Mouse (Mus musculus) forebrain, embryonic 10.5 days (tissue): Measurements from ENCODE around the gene Lbr. TPM values are rescaled to one million over a fixed set of nuclear protein-coding genes. Genes with fewer than 3 reads are reported as not detected.

Source experiments
- DNase-seq: peaks from one replicate; pipeline ENCODE4 v3.0.0-alpha.2; 2017; ENCODE audit warnings: low spot score; ENCODE audit errors: extremely low spot score
- H3K27ac ChIP-seq: fragments of 300-500 bp; sonication (generic); 2 replicates; pipeline ENCODE4 v1.5.1; 2016; ENCODE audit warnings: mild to moderate bottlenecking
- H3K27me3 ChIP-seq: fragments of 300-500 bp; sonication (generic); 2 replicates; pipeline ENCODE4 v1.6.1; 2016; ENCODE audit warnings: mild to moderate bottlenecking; ENCODE audit not compliant: poor library complexity, severe bottlenecking
- H3K36me3 ChIP-seq: fragments of 300-500 bp; sonication (generic); replicated peaks from 2 replicates; pipeline ENCODE4 v1.6.1; 2016; ENCODE audit warnings: mild to moderate bottlenecking, moderate library complexity
- H3K4me1 ChIP-seq: fragments of 300-500 bp; sonication (generic); 2 replicates; pipeline ENCODE4 v1.6.1; 2016
- H3K4me3 ChIP-seq: fragments of 300-500 bp; sonication (generic); 2 replicates; pipeline ENCODE4 v1.5.1; 2016; ENCODE audit warnings: mild to moderate bottlenecking, moderate library complexity
- H3K9me3 ChIP-seq: fragments of 300-500 bp; sonication (generic); 2 replicates; pipeline ENCODE4 v1.6.1; 2016; ENCODE audit warnings: mild to moderate bottlenecking, moderate library complexity
- WGBS: fragments of 180-500 bp; shearing (Covaris S2); methylation state at CpG from one replicate; pipeline ENCODE4 v1.1.7; 2016; 5-methylcytosine and 5-hydroxymethylcytosine counted together
- polyA plus RNA-seq: library from polyadenylated mRNA; unstranded; fragments of >200 nt; fragmentation: Nextera tagmentation; extraction: Ambion mirVana; gene quantifications from 2 replicates; pipeline ENCODE4 v1.2.1, GENCODE M21; 2016

The Lbr gene
- 212 and 221 TPM in 2 replicates for polyA plus RNA-seq

DNA sequence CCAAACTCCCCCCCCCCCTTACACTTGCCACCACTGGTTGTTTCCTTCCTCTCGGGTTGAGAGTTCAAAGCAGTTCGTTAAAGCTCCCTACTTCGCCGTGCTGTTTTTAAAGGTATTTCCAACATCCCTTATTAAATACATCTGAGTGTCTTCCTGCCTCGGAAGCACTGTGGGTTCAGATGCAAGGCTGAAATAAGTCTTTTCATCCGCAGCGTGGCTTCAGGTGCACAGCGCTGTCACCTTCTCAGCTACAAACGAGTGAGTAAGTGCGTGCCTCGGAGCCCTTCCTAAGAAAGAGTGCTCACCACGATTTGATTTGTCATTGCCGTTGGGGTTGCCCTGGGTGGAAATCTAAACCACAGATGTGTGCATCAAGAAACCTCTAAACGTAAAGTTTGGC is at the start of gene Lbr:
Lbr (minus strand) TSS at position 266 of the 400 bp plus-strand sequence.
- DNase-seq, result peak; percentile 36

DNA sequence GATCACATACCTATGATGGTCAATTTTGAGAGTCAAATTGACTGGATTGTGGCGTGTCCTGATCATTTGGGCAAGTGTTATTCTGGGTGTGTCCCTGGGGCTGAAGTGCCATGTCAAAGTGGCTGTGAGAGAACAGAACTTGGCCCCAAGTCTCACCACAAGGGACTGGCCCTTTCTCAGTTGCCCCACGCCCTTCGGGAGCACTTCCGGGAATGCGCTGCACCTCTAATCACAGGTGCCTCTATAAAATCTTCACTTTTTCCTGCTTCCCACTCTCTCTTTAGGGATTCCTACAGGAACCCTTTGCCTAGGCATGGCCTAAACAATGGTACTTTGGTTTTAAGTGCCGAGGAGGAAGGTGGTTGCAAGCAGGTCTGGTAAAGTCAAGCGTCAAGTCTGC is 46.8 kb upstream of the Lbr start:
- Histone ChIP-seq H3K4me1 (peaks cover 4% of the 10 kb centered on the region), H3K27ac (no peak overlapping the region), H3K4me3 (no peak overlapping the region), H3K36me3 (no peaks in the 10 kb centered on the region), H3K27me3 (no peaks in the 10 kb centered on the region), H3K9me3 (no peaks in the 10 kb centered on the region)
- no peak for DNase-seq
- WGBS, result 94% methylated on average over 7 of the region's 7 CpGs

More for the DNA sequence above, at the start of gene Lbr:
- Histone ChIP-seq H3K36me3 (peaks cover 14% of the 10 kb centered on the region), H3K4me3 (peak within 1 kb of the TSS; percentile 98), H3K27ac (peak within 1 kb of the TSS; percentile 99), H3K9me3 (no peaks in the 10 kb centered on the region), H3K27me3 (no peaks in the 10 kb centered on the region), H3K4me1 (peaks cover 56% of the 10 kb centered on the region)
- under 1% methylated on average over 14 of the region's 14 CpGs for whole genome bisulfite sequencing

DNA sequence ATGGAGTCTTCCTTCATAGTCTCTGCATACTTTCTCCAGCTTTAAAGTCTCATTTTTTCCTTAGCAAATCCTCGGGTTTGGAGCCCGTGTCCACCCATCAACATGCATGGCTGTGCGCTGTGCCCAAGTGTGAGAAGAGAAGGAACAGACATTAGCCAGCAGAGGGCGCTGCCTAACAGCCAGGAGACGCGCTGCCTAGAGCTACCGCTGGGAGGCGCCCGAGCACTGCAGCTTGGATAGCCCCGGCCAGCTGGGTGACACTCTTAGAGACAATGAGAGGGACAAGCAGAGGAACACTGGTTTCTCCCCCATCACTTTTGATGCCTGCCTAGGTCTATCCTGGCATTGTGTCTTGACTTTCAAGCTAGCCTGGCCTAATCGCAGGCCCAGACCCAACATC is 46.0 kb upstream of the Lbr start:
- H3K27ac ChIP-seq, result peak overlapping the region; percentile 73
- H3K9me3 ChIP-seq, result no peaks in the 10 kb centered on the region
- no peaks in the 10 kb centered on the region for H3K36me3 ChIP-seq
- peak; percentile 90 for DNase-seq
- H3K27me3 ChIP-seq, result no peaks in the 10 kb centered on the region
- peaks cover 4% of the 10 kb centered on the region for H3K4me1 ChIP-seq
- WGBS, result 8% methylated on average over 11 of the region's 11 CpGs
- H3K4me3 ChIP-seq, result no peak overlapping the region

DNA sequence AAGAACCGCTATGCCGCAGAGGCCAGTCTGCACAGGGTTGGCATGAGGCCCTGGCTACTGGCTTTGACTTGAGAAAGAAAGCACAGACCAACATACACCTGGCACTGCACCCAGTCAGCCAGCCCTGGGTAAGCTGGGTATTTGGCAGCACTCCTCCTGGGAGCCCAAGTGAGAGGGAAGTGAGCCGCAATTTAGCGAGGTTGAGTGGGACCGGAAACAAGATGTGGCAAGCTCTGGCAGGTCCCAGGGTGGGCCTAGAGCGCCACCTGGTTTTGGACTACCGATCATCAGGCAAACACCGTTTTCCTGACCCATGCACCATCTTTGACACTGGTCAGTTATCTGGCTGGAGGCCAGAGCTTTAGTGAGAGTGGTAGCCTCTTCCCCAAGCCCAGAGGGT is 38.7 kb upstream of the Lbr start:
- DNase-seq, result peak; percentile 50
- Histone ChIP-seq H3K36me3 (no peaks in the 10 kb centered on the region), H3K4me3 (0 out of 2 replicates have a peak overlapping the region, but pooled peaks have one; percentile 14), H3K27me3 (no peaks in the 10 kb centered on the region), H3K4me1 (peaks cover 15% of the 10 kb centered on the region), H3K9me3 (no peaks in the 10 kb centered on the region), H3K27ac (0 out of 2 replicates have a peak overlapping the region, but pooled peaks have one; percentile 40)
- 32% methylated on average over 8 of the region's 8 CpGs for WGBS

DNA sequence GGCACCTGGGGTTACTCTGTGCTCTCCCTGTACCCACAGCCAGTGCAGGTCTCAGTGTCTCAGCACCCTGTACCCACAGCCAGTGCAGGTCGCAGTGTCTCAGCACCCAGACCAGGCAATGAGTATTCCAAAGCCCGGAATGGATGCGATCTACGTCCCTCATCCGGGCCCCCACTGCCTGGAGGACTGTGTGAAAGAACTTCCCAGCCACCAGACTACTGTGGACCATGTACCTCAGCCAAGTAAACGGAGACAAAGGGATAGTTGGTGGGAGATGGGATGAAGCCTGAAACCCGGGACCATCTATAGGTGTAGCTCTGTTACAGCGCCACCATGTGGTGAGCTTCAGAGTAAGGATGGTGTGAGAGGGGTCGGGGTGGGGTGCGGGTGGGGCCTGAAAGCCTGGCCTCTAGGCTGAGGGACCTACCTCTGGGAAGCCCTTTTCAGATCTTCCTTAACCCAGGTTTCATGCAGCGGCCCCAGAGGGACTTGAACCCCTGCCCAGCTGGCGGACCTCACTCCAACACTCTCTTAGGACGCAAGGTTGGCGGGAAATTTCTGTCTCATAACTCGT is 38.0 kb upstream of the Lbr start:
- peaks cover 15% of the 10 kb centered on the region for H3K4me1 ChIP-seq
- H3K27me3 ChIP-seq, result no peaks in the 10 kb centered on the region
- H3K4me3 ChIP-seq, result no peak overlapping the region
- 54% methylated on average over 15 of the region's 15 CpGs for WGBS
- no peaks in the 10 kb centered on the region for H3K9me3 ChIP-seq
- no peak for DNase-seq
- 0 out of 2 replicates have a peak overlapping the region, but pooled peaks have one; percentile 40 for H3K27ac ChIP-seq
- H3K36me3 ChIP-seq, result no peaks in the 10 kb centered on the region

DNA sequence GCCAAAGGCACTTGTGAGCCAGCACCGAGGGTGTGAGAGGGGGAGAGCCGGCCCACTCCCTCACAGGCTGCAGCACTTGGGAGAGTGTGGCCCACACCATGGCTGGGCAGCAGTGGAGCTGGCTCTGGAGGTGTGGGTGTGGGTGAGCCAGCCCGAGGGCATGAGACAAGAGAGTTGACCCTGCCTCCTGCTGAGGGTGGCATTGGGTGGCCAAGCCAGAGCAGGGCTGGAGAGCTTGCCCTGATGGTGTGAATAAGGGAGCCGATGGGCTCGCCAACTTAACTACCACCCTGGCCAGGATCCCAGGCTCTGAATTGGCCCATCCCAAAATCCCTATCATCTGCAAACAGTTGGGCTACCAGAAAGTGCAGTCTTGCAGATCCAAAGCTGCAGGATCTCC is 35.6 kb upstream of the Lbr start:
- no peak for DNase-seq
- Histone ChIP-seq H3K27me3 (no peaks in the 10 kb centered on the region), H3K36me3 (no peaks in the 10 kb centered on the region), H3K4me1 (peaks cover 15% of the 10 kb centered on the region), H3K9me3 (no peaks in the 10 kb centered on the region), H3K27ac (no peak overlapping the region), H3K4me3 (no peak overlapping the region)
- WGBS, result 81% methylated on average over 5 of the region's 5 CpGs

DNA sequence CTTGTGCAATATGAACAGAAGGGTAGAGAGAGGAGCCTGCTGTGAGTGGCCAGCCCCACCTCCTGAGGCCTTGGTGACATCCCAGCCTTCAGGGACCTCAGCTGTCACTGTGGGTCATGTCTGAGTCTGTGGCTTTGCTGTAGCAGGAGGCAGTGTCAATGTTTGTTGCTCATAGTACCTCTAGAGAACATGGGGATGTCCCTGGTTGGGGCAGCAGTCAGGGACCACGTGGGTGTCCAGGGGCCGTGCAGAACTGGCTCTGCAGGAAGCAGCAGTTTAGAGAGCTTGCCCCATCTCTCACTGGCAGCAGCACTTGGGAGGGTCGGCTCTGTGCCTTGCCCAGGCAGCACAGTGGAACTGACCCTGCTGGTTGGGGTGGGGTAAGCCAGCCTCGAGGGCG is 34.2 kb upstream of the Lbr start:
- Histone ChIP-seq H3K9me3 (no peaks in the 10 kb centered on the region), H3K36me3 (no peaks in the 10 kb centered on the region), H3K27me3 (no peaks in the 10 kb centered on the region), H3K4me1 (peaks cover 15% of the 10 kb centered on the region), H3K27ac (no peak overlapping the region), H3K4me3 (no peak overlapping the region)
- DNase-seq, result no peak
- WGBS, result 53% methylated on average over 5 of the region's 5 CpGs

DNA sequence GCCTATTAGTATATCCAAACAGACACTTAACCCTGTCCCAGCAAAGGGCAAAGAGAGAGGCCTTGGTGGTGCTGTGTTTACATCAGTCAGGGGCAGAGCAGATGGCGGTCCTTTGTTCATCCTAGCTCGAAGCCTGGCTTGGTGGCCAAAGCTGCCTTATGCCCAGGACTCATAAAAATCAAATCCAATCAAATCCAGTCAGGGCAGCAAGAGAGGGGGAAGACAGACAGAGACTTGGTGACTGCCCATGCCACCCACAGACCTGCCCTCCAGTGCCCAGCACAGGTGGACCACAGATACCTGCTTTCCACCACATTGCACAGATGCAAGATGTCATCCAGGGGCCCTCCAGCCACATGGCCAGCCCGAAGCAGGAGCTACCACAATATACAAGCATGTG is 33.8 kb upstream of the Lbr start:
- no peaks in the 10 kb centered on the region for H3K9me3 ChIP-seq
- WGBS, result 84% methylated on average over 3 of the region's 3 CpGs
- DNase-seq, result no peak
- no peak overlapping the region for H3K27ac ChIP-seq
- H3K4me1 ChIP-seq, result peaks cover 11% of the 10 kb centered on the region
- H3K4me3 ChIP-seq, result no peak overlapping the region
- no peaks in the 10 kb centered on the region for H3K36me3 ChIP-seq
- no peaks in the 10 kb centered on the region for H3K27me3 ChIP-seq

- no peaks in the 10 kb centered on the region for H3K27me3 ChIP-seq
- H3K9me3 ChIP-seq, result no peaks in the 10 kb centered on the region
- no peaks in the 10 kb centered on the region for H3K36me3 ChIP-seq
- DNase-seq, result no peak
- no peaks in the 10 kb centered on the region for H3K4me1 ChIP-seq
- WGBS, result 90% methylated on average over 9 of the region's 9 CpGs
- H3K4me3 ChIP-seq, result no peak overlapping the region
- H3K27ac ChIP-seq, result no peak overlapping the region
These were observed 30.5 kb upstream of the Lbr start for GRCm38 (mm10) chr1:181873086-181873920.

GRCm38 (mm10) chr1:181872639-181873038 is 29.8 kb upstream of the Lbr start:
- 0 out of 2 replicates have a peak, but pooled peaks cover 2% of the 10 kb centered on the region for H3K9me3 ChIP-seq
- no peak overlapping the region for H3K4me3 ChIP-seq
- no peaks in the 10 kb centered on the region for H3K27me3 ChIP-seq
- WGBS, result 88% methylated on average over 3 of the region's 3 CpGs
- no peaks in the 10 kb centered on the region for H3K36me3 ChIP-seq
- no peak for DNase-seq
- no peaks in the 10 kb centered on the region for H3K4me1 ChIP-seq
- no peak overlapping the region for H3K27ac ChIP-seq

DNA sequence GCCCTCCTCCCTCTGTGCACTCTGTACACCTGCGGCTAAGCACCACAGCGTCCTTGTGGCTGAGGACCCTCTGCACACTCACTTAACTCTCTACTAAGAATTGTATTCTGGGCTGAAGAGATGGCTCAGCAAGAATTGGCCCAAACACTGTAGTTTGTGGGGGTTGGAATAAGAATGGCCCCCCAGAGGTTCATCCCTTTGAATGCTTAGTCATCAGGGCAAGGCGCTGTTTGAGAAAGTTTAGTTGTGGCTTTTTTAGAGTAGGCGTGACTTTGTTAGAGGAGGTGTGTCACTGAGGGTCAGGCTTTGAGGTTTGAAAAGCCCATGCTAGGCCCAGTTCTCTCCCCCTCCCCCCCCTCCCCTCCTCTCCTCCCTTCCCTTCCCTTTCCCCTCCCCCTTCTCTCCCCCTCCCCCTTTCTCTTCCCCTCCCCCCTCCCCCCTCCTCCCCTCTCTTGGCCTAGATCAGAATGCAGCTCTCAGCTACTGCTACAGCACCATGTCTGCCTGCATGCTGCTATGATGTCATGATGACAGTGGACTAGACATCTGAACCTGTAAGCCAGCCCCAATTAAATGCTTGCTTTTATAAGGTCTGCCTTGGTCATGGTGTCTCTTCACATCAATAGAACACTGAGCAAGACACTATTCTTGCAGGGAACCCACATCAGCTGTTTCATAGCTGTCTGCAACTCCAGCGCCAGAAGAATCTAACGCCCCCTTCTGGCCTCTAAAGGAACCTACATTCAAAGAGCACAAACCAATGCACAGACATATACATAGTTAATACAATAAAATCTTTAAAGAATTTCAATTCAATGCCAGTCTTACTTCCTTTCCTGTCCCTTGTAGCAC is 23.8 kb upstream of the Lbr start:
- Histone ChIP-seq H3K27me3 (no peaks in the 10 kb centered on the region), H3K9me3 (0 out of 2 replicates have a peak, but pooled peaks cover 2% of the 10 kb centered on the region), H3K36me3 (no peaks in the 10 kb centered on the region), H3K4me3 (no peak overlapping the region), H3K27ac (no peak overlapping the region), H3K4me1 (peaks cover 20% of the 10 kb centered on the region)
- WGBS, result 85% methylated on average over 6 of the region's 6 CpGs
- no peak for DNase-seq

GRCm38 (mm10) chr1:181865863-181866216 is 23.0 kb upstream of the Lbr start:
- H3K4me1 ChIP-seq, result peaks cover 21% of the 10 kb centered on the region
- 0 out of 2 replicates have a peak, but pooled peaks cover 2% of the 10 kb centered on the region for H3K9me3 ChIP-seq
- no peak overlapping the region for H3K4me3 ChIP-seq
- no peaks in the 10 kb centered on the region for H3K36me3 ChIP-seq
- 85% methylated on average over 5 of the region's 5 CpGs for WGBS
- no peak overlapping the region for H3K27ac ChIP-seq
- no peak for DNase-seq
- H3K27me3 ChIP-seq, result no peaks in the 10 kb centered on the region
